Mouse (Mus musculus): ENCODE measurements around the gene Otop2.

Gene Otop2

GRCm38 (mm10) chr11:115306863-115307262 is at the start of gene Otop2:
TSS of gene Otop2 (plus strand) at chr11:115307163.
- DNase-seq (ENCODE audit: low spot score in 2 of 2): no peak

GRCm38 (mm10) chr11:115257775-115258510 is 49.0 kb upstream of the Otop2 start:
- DNase-seq (ENCODE audit: low spot score in 2 of 2): no peak

- no peak for DNase-seq (ENCODE audit: low spot score in 2 of 2)
Observed at GRCm38 (mm10) chr11:115259134-115259533, 47.8 kb upstream of the Otop2 start.

GRCm38 (mm10) chr11:115262954-115263353 is 44.0 kb upstream of the Otop2 start:
- no peak for DNase-seq (ENCODE audit: low spot score in 2 of 2)

GRCm38 (mm10) chr11:115264136-115264861 is 42.7 kb upstream of the Otop2 start:
- no peak for DNase-seq (ENCODE audit: low spot score in 2 of 2)

- no peak for DNase-seq (ENCODE audit: low spot score in 2 of 2)
Observed at GRCm38 (mm10) chr11:115264862-115265668, 41.9 kb upstream of the Otop2 start.

- no peak for DNase-seq (ENCODE audit: low spot score in 2 of 2)
Observed at GRCm38 (mm10) chr11:115265771-115266399, 41.1 kb upstream of the Otop2 start.

- DNase-seq (ENCODE audit: low spot score in 2 of 2): no peak
Observed at GRCm38 (mm10) chr11:115266400-115266778, 40.6 kb upstream of the Otop2 start.

GRCm38 (mm10) chr11:115267061-115267883 is 39.7 kb upstream of the Otop2 start, which contains the start of gene Grin2c:
TSS of gene Grin2c (minus strand) at chr11:115267243.
- DNase-seq (ENCODE audit: low spot score in 2 of 2): no peak

GRCm38 (mm10) chr11:115267958-115268357 is 39.0 kb upstream of the Otop2 start:
- DNase-seq (ENCODE audit: low spot score in 2 of 2): no peak

- no peak for DNase-seq (ENCODE audit: low spot score in 2 of 2)
Observed at GRCm38 (mm10) chr11:115269330-115270066, 37.5 kb upstream of the Otop2 start.

- DNase-seq (ENCODE audit: low spot score in 2 of 2): peak; percentile 70 to 84
Observed at GRCm38 (mm10) chr11:115270148-115270861, 36.7 kb upstream of the Otop2 start.

- no peak for DNase-seq (ENCODE audit: low spot score in 2 of 2)
Observed at GRCm38 (mm10) chr11:115271052-115271451, 35.9 kb upstream of the Otop2 start.

- DNase-seq (ENCODE audit: low spot score in 2 of 2): no peak
Observed at GRCm38 (mm10) chr11:115271481-115271880, 35.5 kb upstream of the Otop2 start.

GRCm38 (mm10) chr11:115272894-115273498 is 34.0 kb upstream of the Otop2 start:
- no peak for DNase-seq (ENCODE audit: low spot score in 2 of 2)

GRCm38 (mm10) chr11:115273735-115274134 is 33.2 kb upstream of the Otop2 start:
- no peak for DNase-seq (ENCODE audit: low spot score in 2 of 2)

GRCm38 (mm10) chr11:115274178-115274577 is 32.8 kb upstream of the Otop2 start:
- no peak for DNase-seq (ENCODE audit: low spot score in 2 of 2)

- DNase-seq (ENCODE audit: low spot score in 2 of 2): no peak
Observed at GRCm38 (mm10) chr11:115274771-115275170, 32.2 kb upstream of the Otop2 start.

- DNase-seq (ENCODE audit: low spot score in 2 of 2): no peak
Observed at GRCm38 (mm10) chr11:115275509-115275908, 31.5 kb upstream of the Otop2 start.

All from frontal cortex, postnatal 14 days (tissue).